Mouse (Mus musculus) neural tube, embryonic 13.5 days (tissue): ENCODE data around the gene Ppp1r1b. TPM values are rescaled to one million over a fixed set of nuclear protein-coding genes. Genes with fewer than 3 reads are reported as not detected.

Experiments used
- ATAC-seq: fragments of 200-750 bp; cut with Nextera tagmentation; 2 replicates; pipeline ENCODE4 v1.8.0; 2017; ENCODE audit warnings: low read depth, mild to moderate bottlenecking, moderate TSS enrichment, moderate library complexity
- H3K27ac ChIP-seq: fragments of 300-500 bp; sonication (generic); replicated peaks from 2 replicates; pipeline ENCODE4 v1.5.1; 2015; ENCODE audit warnings: moderate library complexity, mild to moderate bottlenecking, inconsistent platforms
- H3K27me3 ChIP-seq: fragments of 300-500 bp; sonication (generic); 2 replicates; pipeline ENCODE4 v1.6.1; 2015; ENCODE audit warnings: mild to moderate bottlenecking, inconsistent platforms
- H3K36me3 ChIP-seq: fragments of 300-500 bp; sonication (generic); 2 replicates; pipeline ENCODE4 v1.6.1; 2015; ENCODE audit warnings: mild to moderate bottlenecking, inconsistent platforms
- H3K4me1 ChIP-seq: fragments of 300-500 bp; sonication (generic); replicated peaks from 2 replicates; pipeline ENCODE4 v1.6.1; 2015; ENCODE audit warnings: inconsistent platforms
- H3K4me2 ChIP-seq: fragments of 300-500 bp; sonication (generic); 2 replicates; pipeline ENCODE4 v1.6.1; 2015; ENCODE audit warnings: inconsistent platforms, mild to moderate bottlenecking, moderate library complexity
- H3K4me3 ChIP-seq: fragments of 300-500 bp; sonication (generic); 2 replicates; pipeline ENCODE4 v1.5.1; 2015; ENCODE audit warnings: mild to moderate bottlenecking, inconsistent platforms
- H3K9ac ChIP-seq: fragments of 300-500 bp; sonication (generic); 2 replicates; pipeline ENCODE4 v1.6.1; 2015; ENCODE audit warnings: moderate library complexity, mild to moderate bottlenecking, inconsistent platforms
- H3K9me3 ChIP-seq: fragments of 300-500 bp; sonication (generic); 2 replicates; pipeline ENCODE4 v1.6.1; 2016; ENCODE audit warnings: inconsistent platforms
- WGBS: fragments of 180-500 bp; shearing (Covaris S2); methylation state at CpG from one replicate; pipeline ENCODE4 v1.1.7; 2015; 5-methylcytosine and 5-hydroxymethylcytosine counted together
- polyA plus RNA-seq: library from polyadenylated mRNA; unstranded; fragments of >200 nt; fragmentation: Nextera tagmentation; extraction: Ambion mirVana; gene quantifications from 2 replicates; pipeline ENCODE4 v1.2.1, GENCODE M21; 2015

The Ppp1r1b gene
- polyA plus RNA-seq, 1 experiment from 2014 or later: 2.1 TPM

DNA sequence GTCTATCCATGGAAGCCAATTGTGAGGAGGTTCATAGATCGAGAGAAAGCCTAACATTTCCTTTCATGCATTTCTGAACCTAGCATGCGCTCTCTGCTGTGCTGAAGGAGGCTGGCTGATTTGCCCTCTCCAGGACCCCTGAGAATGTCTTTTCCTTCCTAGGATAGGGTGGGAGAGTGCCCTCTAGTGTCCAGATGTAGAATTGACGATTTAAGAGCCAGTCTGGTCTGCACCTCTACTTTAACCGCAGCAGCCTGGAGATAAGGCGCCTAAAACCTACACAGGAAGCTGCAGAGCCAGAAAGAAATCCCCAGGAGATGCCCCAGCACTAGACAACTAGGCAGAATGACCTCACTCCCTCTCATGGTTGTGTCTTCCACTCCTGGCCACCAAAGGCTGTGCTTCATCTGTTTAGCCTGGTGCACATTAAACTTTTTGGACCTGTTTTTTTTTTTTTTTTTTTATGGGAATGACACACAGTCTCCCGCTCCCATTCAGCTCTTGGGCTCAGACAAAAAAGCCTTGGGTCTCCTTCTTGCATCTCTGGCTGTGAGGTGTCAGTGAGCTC lies 7.6 kb downstream of the Ppp1r1b start:
- 9% methylated on average over 6 of the region's 6 CpGs for WGBS

DNA sequence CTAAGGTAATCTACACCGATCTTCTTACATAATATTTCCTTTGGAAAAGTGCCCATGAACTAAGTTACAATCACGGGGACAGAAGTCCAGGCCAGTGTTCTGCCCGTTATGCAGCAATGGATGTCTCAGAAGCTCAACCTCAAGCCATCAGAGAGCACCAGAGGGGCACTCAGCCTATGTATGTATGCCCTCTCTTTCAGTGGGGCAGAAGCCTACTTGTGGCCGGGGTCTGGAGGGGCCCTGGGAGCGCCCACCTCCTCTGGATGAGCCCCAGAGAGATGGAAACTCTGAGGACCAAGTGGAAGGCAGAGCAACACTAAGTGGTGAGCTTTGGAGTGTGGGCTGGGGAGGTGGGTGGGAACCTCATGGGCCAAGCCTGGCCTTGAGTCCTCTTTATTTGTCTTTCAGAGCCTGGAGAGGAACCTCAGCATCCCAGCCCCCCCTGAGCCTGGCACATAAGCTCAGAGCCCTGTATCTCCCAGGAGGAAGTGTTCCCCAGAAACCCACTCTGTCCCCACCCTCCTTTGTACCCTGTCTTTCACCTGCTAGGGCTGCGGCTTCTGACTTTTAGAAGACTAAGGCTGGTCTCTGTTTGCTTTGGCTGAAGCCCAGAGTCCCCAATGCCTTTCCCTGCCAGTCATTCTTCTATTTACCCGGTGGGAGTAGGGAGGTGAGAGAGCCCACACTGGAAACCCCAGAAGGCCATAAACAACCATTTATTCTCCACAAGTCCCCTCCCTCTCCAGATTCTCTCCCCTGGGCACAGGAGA lies 8.6 kb downstream of the Ppp1r1b start:
- Histone ChIP-seq H3K27ac (peak overlapping the region; percentile 72; the same call in 1 of the 2 replicates), H3K27me3 (peaks cover 32% of the 10 kb centered on the region), H3K9ac (no peak overlapping the region), H3K4me3 (no peak overlapping the region), H3K36me3 (no peaks in the 10 kb centered on the region), H3K4me2 (peak overlapping the region; percentile 89; the same call in 1 of the 2 replicates), H3K9me3 (no peaks in the 10 kb centered on the region), H3K4me1 (peaks cover 46% of the 10 kb centered on the region)
- 74% methylated on average over 7 of the region's 7 CpGs for WGBS
- ATAC-seq: no peak

More for the DNA sequence above, 7.6 kb downstream of the Ppp1r1b start:
- no peak overlapping the region for H3K9ac ChIP-seq
- H3K27ac ChIP-seq: no peak overlapping the region
- ATAC-seq: no peak
- H3K27me3 ChIP-seq: peaks cover 42% of the 10 kb centered on the region
- no peaks in the 10 kb centered on the region for H3K9me3 ChIP-seq
- no peak overlapping the region for H3K4me2 ChIP-seq
- peaks cover 36% of the 10 kb centered on the region for H3K4me1 ChIP-seq
- no peak overlapping the region for H3K4me3 ChIP-seq
- H3K36me3 ChIP-seq: no peaks in the 10 kb centered on the region

DNA sequence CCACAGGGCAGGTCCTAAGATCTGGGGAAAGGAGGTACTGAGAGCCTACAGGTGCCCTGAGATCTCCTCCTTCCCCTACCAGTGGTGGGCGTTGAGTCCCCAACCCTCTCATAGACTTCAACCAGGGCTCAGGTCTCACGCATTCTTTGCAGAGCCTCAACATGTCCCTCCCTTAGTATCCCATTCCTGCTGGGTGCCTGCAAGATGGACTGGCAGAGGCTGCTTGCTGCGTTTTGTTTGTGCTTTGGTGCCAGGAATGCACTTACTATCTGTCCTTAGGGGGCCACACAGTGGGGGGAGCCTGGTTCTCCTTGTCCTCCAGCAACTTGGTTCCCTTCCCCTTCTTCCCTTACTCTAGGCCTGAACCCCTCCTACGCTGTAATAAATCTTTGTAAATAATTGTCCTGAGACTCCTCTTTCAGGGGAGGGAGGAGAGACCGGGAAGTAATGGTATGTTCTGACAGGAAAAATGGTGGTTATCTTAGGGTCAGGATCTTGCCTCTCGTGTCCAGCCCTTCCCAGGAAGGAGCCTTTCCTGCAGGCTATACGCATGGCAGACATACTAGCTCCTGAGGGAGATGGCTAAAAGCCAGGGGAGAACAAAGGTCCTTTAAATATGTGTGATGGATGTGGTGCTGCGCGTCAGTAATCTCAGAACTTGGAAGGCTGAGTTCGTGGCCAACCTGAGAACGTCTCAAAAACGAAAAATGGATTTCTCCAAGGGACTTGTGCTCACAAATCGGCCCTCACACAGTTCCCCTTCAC lies 9.4 kb downstream of the Ppp1r1b start:
- peaks cover 54% of the 10 kb centered on the region for H3K4me1 ChIP-seq
- WGBS: 8% methylated on average over 13 of the region's 13 CpGs
- H3K9me3 ChIP-seq: no peaks in the 10 kb centered on the region
- peak overlapping the region; percentile 70 for H3K9ac ChIP-seq
- H3K36me3 ChIP-seq: no peaks in the 10 kb centered on the region
- H3K4me3 ChIP-seq: peak overlapping the region; percentile 70
- peak overlapping the region; percentile 89 for H3K4me2 ChIP-seq
- peak; percentile 12; the same call in 1 of the 2 replicates for ATAC-seq
- H3K27ac ChIP-seq: peak overlapping the region; percentile 72
- H3K27me3 ChIP-seq: peaks cover 24% of the 10 kb centered on the region

DNA sequence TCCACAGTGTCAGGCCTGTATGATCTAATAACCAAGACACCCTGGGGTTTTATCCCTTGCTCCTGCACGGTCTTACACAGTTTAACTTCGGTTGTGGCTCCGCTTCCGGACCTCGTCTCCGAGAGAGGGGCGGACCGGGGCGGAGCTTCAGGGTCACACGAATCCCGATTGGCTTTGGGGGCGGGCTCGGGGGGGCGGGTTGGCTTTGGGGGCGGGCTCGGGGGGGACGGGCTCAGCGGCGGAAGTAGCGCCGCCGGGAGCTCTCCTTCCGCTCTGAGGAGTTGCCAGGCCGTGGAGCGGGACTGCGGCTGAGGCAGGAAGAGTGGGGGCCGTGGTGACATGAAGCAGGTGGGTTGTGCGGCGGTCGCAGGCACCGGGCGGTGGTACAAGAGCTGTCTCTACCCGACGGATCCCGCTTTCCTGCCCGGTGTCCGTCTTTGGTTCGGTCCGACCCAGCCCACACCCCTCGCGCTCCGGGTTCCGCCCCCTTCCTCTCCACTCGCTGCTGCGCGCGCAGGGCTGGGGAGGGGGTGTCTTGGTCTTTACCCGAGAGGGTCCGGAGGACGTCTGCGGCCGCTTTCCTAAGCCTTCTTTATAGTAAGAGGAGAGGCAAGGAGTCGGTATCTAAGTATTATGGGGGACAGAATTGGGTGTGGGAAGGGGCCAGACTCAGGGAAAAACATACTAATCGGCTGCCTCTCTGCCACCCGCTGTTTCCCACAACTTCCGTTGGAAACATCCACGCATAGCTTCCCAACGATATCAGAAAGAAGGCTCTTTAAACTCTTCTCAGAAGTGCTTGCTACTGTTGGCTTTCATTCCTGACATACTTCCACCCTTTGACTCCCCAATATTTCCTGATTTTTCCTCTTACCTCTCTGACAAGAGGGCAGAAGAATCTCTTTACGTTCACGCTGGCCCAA lies 10.2 kb downstream of the Ppp1r1b start, which contains the start of gene Stard3:
Gene Stard3, plus strand, starts transcription at position 208 of the 923 bp plus-strand sequence.
- ATAC-seq: peak; percentile 83
- no peaks in the 10 kb centered on the region for H3K9me3 ChIP-seq
- H3K4me1 ChIP-seq: peaks cover 55% of the 10 kb centered on the region
- H3K27me3 ChIP-seq: peaks cover 15% of the 10 kb centered on the region
- peak within 1 kb of the TSS; percentile 89 for H3K4me2 ChIP-seq
- WGBS: under 1% methylated on average over 59 of the region's 60 CpGs
- peak within 1 kb of the TSS; percentile 79 for H3K9ac ChIP-seq
- H3K27ac ChIP-seq: peak within 1 kb of the TSS; percentile 89
- H3K36me3 ChIP-seq: no peaks in the 10 kb centered on the region
- peak within 1 kb of the TSS; percentile 70 for H3K4me3 ChIP-seq

DNA sequence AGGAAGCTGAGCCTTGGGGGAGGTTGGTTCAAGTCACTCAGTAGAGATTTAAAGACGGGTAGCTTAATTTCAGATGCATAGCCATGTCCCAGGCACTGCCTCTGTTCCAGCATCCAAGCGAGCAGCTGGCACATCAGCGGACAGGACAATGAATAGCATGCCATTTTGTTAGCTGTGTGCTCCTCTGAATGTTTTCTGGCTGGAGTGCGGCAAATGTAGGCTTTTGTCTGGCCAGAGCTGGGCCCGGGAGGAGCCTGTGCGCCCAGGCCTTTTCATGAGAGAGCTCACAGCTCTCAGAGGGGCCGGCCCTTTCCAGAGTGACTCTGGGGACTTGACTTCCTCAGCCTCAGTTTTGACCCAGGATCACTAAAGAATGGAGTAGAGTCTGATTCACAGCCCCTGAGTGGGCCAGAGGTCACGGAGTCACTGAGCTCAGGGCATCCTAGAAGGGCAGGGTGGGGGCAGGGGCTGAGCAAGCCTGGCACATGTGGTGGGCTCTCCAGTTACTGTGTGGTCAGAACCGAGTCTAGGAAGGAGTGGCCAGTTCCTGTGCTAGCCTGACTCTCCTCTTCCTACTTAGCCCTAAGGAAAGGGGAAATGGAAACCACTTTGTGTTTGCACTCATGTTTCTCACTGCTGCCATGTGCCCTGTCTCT lies 12.8 kb downstream of the Ppp1r1b start:
- H3K9ac ChIP-seq: peak overlapping the region; percentile 55
- peak overlapping the region; percentile 89 for H3K4me2 ChIP-seq

DNA sequence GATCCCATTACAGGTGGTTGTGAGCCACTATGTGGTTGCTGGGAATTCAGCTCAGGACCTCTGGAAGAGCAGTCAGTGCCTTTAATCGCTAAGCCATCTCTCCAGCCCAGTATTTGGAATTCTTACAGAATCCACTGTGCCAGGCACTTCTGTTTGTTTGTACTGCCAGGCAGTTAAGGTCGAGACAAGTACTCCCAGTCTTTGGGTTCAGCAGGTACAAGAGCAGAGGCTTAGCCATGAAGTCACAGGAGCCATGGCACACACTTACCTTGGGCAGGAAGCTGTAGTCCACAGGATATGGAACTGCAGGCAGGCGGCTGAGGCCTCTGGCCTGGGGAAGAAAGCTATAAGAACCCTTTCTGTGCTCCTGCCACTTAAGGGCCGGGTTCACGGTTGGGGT lies 15.6 kb downstream of the Ppp1r1b start:
- no peak for ATAC-seq
- Histone ChIP-seq H3K4me1 (peaks cover 39% of the 10 kb centered on the region), H3K9me3 (no peaks in the 10 kb centered on the region), H3K27me3 (no peaks in the 10 kb centered on the region), H3K9ac (0 out of 2 replicates have a peak overlapping the region, but pooled peaks have one; percentile 22), H3K27ac (no peak overlapping the region), H3K4me3 (no peak overlapping the region), H3K36me3 (no peaks in the 10 kb centered on the region), H3K4me2 (no peak overlapping the region)
- 84% methylated on average over 5 of the region's 5 CpGs for WGBS

More for the DNA sequence above, 12.8 kb downstream of the Ppp1r1b start:
- no peak overlapping the region for H3K4me3 ChIP-seq
- ATAC-seq: no peak
- H3K36me3 ChIP-seq: no peaks in the 10 kb centered on the region
- no peaks in the 10 kb centered on the region for H3K9me3 ChIP-seq
- WGBS: 25% methylated on average over 9 of the region's 9 CpGs
- H3K4me1 ChIP-seq: peaks cover 52% of the 10 kb centered on the region
- H3K27ac ChIP-seq: peak overlapping the region; percentile 72
- H3K27me3 ChIP-seq: no peaks in the 10 kb centered on the region

DNA sequence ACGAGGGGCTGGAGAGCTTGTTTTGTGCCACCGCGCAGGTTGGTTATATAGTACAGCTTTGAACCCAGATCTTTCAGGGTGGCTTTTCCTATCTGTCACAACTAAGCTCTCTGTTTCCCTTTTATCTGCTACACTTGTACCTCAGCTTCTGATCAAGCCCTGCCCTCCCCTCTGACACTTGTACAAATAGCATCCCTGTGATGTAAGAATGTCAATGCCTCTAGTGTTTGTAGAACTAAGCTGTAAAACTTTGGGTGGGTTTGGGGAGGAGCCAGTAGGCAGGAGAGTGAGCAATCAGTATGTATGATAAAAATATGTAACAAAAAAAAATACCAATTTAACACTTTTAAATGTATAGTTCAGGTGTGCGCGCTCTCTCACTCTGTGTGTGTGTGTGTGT lies 16.2 kb downstream of the Ppp1r1b start:
- H3K4me3 ChIP-seq: no peak overlapping the region
- no peaks in the 10 kb centered on the region for H3K27me3 ChIP-seq
- no peaks in the 10 kb centered on the region for H3K36me3 ChIP-seq
- no peak overlapping the region for H3K27ac ChIP-seq
- no peak overlapping the region for H3K9ac ChIP-seq
- H3K9me3 ChIP-seq: no peaks in the 10 kb centered on the region
- 93% methylated on average over 5 of the region's 5 CpGs for WGBS
- ATAC-seq: no peak
- H3K4me1 ChIP-seq: peaks cover 33% of the 10 kb centered on the region
- no peak overlapping the region for H3K4me2 ChIP-seq

DNA sequence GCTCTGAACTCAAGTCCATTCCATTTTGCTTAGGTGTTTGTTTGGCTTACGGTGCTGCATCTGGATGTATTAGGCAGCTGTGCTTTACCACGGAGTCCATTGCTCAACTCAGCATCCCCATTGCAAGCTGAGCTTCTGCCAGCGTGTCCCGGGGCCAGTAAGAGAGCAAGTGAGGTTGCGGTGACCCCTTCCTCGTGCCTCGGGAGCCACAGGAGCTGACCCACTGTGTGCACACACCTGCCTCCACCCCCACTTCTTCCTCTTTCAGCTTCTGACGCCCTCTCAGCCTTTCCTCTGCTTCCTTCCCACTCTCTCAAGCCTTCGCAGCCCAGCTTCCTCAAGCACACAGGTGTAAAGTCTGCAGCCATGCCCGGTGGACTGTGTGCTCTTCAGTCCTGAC lies 18.1 kb downstream of the Ppp1r1b start:
- Histone ChIP-seq H3K27ac (no peak overlapping the region), H3K4me3 (no peak overlapping the region), H3K4me2 (no peak overlapping the region), H3K36me3 (no peaks in the 10 kb centered on the region), H3K9ac (no peak overlapping the region), H3K27me3 (no peaks in the 10 kb centered on the region), H3K4me1 (peaks cover 22% of the 10 kb centered on the region), H3K9me3 (no peaks in the 10 kb centered on the region)
- 82% methylated on average over 10 of the region's 10 CpGs for WGBS
- no peak for ATAC-seq

DNA sequence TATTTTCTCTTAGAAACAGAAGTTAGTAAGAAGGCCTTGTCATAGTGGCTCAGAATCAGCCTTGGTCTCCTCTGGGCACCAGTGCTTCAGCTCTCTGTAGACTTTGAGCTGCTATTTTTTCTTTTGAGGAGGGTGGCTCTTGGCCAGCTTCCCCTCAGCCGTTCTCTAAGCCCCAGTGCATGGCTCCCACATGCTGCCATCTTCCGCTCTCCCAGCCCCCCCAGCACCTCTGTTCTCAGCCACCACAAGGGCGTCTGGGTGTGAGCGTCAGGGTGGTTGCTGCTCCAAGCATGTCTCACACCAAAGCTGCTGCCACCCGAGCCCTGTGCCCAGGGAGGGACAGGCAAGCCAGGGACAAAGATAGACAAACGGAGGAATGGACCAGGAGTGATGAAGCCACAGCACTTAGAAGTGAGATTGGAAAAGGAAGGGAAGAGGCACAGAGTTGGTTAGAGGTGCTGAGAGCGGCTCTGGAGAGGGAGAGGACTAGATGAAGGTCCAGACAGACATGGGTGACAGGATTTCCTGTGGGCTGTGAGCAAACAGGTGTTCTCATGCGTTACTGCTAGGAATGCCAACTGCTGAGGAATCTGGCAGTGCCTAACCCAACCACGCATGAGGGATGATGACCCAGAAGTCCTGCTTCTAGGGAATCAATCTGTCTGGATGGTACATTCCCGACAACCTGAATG lies 19.1 kb downstream of the Ppp1r1b start:
- WGBS: 84% methylated on average over 10 of the region's 10 CpGs
- H3K27ac ChIP-seq: no peak overlapping the region
- H3K4me2 ChIP-seq: no peak overlapping the region
- H3K27me3 ChIP-seq: no peaks in the 10 kb centered on the region
- H3K9ac ChIP-seq: no peak overlapping the region
- H3K4me1 ChIP-seq: peaks cover 22% of the 10 kb centered on the region
- no peak overlapping the region for H3K4me3 ChIP-seq
- ATAC-seq: no peak
- H3K36me3 ChIP-seq: no peaks in the 10 kb centered on the region
- H3K9me3 ChIP-seq: no peaks in the 10 kb centered on the region

DNA sequence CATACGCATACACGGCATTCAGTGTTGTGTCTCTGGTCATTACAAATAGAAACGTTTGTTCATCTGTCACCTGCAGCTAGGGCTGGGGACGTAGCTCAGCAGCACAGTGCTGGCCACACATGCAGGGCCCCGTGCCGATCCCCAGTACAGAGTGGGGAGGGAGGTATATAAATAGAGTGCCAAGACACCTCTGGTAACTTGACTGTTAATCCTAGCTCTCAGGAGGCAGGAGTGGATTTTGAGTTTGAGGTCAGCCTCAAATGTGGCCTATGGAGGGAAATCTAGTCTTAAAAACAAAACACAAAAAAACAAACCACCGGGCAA lies 19.6 kb downstream of the Ppp1r1b start:
- H3K9ac ChIP-seq: no peak overlapping the region
- H3K4me1 ChIP-seq: peaks cover 22% of the 10 kb centered on the region
- no peak overlapping the region for H3K27ac ChIP-seq
- no peak overlapping the region for H3K4me3 ChIP-seq
- no peak overlapping the region for H3K4me2 ChIP-seq
- no peaks in the 10 kb centered on the region for H3K9me3 ChIP-seq
- 87% methylated on average over 7 of the region's 7 CpGs for whole genome bisulfite sequencing
- no peaks in the 10 kb centered on the region for H3K27me3 ChIP-seq
- no peak for ATAC-seq
- no peaks in the 10 kb centered on the region for H3K36me3 ChIP-seq

DNA sequence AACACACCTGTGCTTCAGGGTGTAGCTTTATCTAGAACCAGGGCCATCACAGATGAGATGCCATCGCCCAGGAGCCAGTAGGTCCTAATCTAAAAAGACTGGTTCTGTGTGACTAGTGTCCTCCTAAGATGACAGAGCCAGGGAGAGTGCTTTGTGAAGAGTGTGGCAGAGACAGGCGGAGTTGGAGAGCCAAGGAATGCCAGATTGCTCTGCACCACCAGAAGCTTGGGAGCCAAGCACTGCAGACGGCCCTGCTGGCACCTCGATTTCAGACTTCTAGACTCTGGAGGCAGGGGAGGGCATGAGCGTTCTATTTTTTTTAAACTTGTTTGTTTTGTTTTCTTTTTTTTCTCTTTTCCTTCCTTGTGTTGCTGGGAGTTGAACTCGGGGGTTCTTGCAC lies 21.1 kb downstream of the Ppp1r1b start:
- no peak for ATAC-seq
- no peaks in the 10 kb centered on the region for H3K27me3 ChIP-seq
- no peak overlapping the region for H3K4me2 ChIP-seq
- no peak overlapping the region for H3K27ac ChIP-seq
- no peaks in the 10 kb centered on the region for H3K36me3 ChIP-seq
- H3K9ac ChIP-seq: no peak overlapping the region
- WGBS: 85% methylated on average over 6 of the region's 6 CpGs
- H3K4me1 ChIP-seq: peaks cover 22% of the 10 kb centered on the region
- H3K9me3 ChIP-seq: no peaks in the 10 kb centered on the region
- no peak overlapping the region for H3K4me3 ChIP-seq
